Mouse (Mus musculus): Measurements from ENCODE around the gene Baz1b. TPM values are rescaled to one million over a fixed set of nuclear protein-coding genes. Genes with fewer than 3 reads are reported as not detected.
A peak's percentile ranks its signal among the peaks of the same experiment; 100 is the strongest.

Baz1b gene
- 10 to 100 TPM; 34.2 to 36.5 (median 35.3) TPM for total RNA-seq (2022)

DNA sequence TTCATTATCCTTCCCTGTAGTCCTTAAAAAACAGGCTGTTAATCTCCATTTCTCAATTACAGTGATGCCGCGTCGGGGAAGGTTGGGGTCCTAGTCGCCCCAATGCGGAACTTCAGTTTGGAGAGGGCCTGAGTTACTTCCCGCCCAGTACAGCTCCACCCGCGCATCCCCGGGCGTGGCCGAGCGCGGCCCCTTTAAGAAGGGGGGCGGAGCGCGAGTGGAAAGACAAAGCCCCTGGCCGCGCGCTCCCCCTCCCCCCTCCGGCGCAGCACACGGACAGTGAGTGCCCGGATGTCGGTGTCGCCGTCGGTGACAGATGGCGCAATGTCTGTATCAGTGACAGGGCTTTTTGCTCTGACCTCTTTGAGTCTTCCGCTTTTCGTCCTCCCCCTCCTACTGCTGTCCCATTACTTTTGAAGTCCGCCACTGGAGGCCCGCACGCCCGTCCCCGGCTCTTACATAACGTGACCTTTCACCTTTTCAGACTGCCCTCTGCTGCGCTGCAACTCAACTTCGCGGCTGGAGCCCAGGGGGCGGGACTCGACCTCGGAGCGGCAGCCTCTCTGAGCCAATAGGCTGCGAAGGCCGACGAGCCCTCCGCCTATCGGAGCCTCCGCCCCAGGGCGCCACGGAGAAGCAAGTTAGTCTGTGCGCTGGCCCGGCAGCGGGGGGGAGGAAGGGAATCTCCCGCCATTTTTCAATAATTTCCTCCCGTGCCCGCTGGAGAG is at the start of gene Baz1b:
Gene Baz1b, plus strand, starts transcription at position 644 of the 728 bp plus-strand sequence.
- DNase-seq (ENCODE audit: low spot score in 2 of 2): peak; percentile 99

DNA sequence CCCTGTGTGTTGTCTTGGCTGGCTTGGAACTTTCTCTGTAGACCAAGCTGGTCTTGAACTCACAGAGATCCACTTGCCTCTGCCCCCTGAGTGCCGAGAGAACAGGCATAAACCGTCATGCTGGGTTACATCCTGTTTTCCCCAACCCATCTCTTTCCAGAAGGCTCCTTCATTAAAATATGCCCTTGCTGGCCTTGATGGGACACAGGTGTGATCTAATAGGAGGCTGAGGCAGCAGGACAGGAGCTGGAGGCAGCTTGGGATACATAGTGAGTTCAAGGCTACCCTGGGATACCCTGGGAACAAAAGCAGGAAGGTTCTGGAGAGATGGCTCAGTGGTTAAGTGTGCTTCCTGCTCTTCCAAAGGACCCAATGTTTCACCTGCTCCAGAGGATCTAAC is 47.2 kb upstream of the Baz1b start:
- no peak for DNase-seq (ENCODE audit: low spot score in 2 of 2)

DNA sequence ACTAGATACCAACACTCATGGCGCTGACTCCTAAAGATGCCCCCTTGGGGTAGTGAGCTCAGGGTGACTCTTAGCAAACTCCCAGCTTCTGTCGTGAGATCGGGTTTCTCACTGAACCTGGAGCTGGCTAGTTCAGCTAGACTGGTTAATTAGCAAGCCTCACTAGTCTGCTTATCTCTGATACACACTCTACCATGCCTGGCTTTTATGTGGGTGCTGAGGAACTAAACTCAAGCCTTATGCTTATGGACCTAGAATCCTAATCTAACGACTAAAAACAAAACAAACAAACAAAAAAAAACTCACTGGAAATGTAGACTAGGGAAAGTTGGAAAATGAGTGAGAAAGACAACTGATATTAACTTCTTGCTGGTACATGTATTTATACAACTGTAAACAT is 42.6 kb upstream of the Baz1b start:
- DNase-seq (ENCODE audit: low spot score in 2 of 2): no peak

GRCm38 (mm10) chr5:135145532-135145931 is 41.5 kb upstream of the Baz1b start:
- DNase-seq (ENCODE audit: low spot score in 2 of 2): no peak

GRCm38 (mm10) chr5:135145955-135146354 is 41.1 kb upstream of the Baz1b start:
- DNase-seq (ENCODE audit: low spot score in 2 of 2): no peak

- no peak for DNase-seq (ENCODE audit: low spot score in 2 of 2)
Measured at GRCm38 (mm10) chr5:135148715-135149052, 38.4 kb upstream of the Baz1b start.

DNA sequence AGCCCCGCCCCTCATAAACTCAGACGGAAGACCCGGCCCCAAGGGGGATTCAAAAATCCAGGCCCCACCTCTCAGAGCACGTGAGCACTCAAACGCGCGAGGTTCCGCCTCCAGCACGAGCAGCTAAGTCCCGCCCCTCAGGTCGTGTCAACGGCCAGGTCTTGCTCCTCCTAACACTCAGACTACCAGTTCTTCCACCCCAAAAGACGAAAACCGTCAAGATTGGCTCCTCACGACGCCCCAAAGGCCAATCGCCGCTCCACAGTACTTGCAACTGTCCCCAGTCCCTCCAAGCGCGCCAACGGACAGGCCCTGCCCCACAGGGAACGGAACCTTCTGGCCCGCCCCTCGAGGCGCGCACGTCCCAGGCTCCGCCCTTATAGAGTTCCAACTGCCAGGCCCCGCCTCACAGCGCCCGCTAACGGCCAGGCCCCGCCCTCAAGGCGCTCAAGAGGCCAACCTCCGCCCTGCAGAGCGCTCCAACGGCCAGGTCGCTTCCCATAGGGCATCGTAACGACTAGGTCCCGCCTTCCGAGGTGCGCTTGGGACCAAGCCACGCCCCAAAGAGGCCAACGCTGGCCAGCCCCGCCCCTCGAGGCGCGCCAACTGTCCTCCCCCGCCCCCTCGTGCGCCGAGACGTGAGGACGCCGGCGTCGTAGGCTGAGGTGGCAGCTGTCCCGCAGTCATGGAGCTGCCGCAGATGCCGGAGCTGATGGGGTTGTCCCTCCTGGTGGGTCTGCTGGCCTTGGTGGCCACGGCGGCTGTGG is 37.8 kb upstream of the Baz1b start, which contains the start of gene Tbl2:
Gene Tbl2, plus strand, starts transcription at position 605 of the 767 bp plus-strand sequence.
- peak; percentile 97 to 99 for DNase-seq (ENCODE audit: low spot score in 2 of 2)

DNA sequence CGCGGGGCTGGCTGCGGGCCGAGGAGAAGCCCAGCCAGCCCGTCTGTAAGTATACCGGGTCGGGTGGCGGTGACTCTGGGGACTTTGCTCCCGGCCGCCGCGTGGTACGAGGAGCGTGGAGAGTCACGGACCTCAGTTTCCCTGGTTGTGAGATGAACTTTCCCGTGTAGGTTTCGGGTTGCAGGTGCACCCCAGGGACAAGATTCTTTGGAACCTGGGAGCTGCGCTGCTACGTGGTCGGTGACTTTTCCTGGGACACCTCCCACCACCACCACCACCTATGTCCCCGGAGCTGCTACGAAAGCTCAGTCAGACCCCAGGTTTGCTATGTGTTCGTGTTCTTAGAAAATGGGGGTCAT is 37.3 kb upstream of the Baz1b start:
- no peak for DNase-seq (ENCODE audit: low spot score in 2 of 2)

- DNase-seq (ENCODE audit: low spot score in 2 of 2): no peak
Measured at GRCm38 (mm10) chr5:135156496-135156895, 30.6 kb upstream of the Baz1b start.

GRCm38 (mm10) chr5:135161221-135161620 is 25.8 kb upstream of the Baz1b start:
- peak; percentile 26 to 38 for DNase-seq (ENCODE audit: low spot score in 2 of 2)

GRCm38 (mm10) chr5:135161650-135162049 is 25.4 kb upstream of the Baz1b start:
- no peak for DNase-seq (ENCODE audit: low spot score in 2 of 2)

- no peak for DNase-seq (ENCODE audit: low spot score in 2 of 2)
Measured at GRCm38 (mm10) chr5:135162361-135162760, 24.7 kb upstream of the Baz1b start.

DNA sequence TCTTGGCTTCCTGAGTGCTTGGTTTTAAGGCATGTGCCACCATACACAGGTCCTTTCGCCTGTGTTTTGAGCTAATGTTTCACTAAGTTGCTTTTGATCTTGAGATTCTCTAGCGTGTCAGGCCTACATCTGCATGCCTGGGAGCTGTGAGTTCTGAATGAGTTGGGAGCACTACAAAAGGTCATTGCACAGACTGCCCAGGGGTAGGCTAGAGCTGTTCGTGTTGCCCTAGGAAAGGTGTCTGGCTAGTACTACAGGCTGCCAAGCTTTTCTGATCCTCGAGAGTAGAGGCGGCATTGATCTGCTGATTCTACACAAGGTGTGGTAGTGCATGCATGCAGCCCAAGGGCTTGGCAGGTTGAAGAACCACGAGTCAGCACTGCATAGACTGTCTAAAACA is 24.2 kb upstream of the Baz1b start:
- no peak for DNase-seq (ENCODE audit: low spot score in 2 of 2)

DNA sequence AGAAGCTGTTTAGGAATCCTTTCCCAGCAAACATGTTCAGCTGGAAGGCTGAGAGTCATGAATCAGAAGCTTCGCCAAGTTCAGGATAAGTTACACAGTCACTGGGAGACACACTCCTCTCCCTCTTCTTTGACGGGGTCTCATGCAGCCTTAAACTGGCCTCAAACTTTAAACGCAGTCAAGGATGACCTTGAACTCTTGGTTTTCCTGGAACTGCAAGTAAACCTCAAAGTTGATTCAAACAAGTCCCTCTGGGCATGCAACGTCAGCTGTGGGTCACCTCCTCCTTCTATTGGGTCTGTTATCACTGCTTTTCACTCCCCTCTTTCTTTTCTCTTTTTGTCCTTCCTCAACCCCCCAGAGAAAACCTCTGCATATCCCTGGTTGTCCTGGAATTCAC is 20.2 kb upstream of the Baz1b start:
- DNase-seq (ENCODE audit: low spot score in 2 of 2): no peak

- no peak for DNase-seq (ENCODE audit: low spot score in 2 of 2)
Measured at GRCm38 (mm10) chr5:135167469-135167868, 19.6 kb upstream of the Baz1b start.

DNA sequence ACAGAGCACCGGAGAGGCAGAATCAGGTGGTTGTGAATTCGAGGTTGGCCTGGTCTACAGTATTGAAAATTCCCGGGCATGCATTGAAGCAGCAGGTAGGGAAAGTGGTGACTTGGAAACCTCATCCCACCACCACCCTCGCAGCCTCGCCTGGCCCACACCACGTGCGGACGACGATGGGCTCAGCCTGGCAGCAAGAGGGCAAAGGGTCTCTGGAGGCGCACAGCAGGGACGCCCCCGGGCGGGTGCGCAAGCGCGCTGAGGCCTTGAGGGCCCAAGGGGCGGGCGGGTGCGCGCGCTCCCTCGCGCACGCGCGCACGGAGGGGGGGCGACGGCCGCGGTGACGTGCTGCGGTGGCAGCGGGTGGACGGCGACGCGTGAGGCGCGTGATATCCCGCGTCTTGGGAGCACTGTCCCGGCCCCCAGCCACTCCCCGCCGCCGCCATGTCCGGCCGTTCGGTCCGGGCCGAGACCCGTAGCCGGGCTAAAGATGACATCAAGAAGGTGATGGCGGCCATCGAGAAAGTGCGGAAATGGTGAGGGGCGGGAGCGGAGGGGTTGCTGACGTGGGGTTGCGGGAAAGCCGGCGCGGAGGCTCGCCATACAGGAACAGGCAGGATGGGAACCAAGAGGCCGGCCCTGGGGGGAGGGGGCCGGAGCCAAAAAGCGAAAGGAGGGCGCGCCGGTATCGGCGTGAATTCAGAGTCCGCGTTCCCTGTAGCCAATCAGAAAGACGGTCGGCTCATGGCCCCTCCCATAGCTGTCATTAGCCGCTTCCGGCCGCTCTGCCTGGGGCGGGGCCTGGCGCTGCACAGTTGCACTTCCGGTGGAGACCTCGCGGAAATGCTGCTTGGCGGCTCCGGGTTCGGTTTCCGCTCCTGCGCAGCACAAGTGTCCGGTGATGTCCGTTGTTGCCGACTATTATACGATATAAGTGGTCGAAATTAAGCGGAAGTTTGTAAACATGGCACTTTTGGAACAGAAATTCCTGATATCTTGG is 18.7 kb upstream of the Baz1b start, which contains the start of gene Bcl7b:
Gene Bcl7b, plus strand, starts transcription at position 221 of the 1,000 bp plus-strand sequence.
- peak; percentile 95 to 96 for DNase-seq (ENCODE audit: low spot score in 2 of 2)

- DNase-seq (ENCODE audit: low spot score in 2 of 2): no peak
Measured at GRCm38 (mm10) chr5:135169479-135169878, 17.6 kb upstream of the Baz1b start.

GRCm38 (mm10) chr5:135171688-135172220 is 15.3 kb upstream of the Baz1b start:
- DNase-seq (ENCODE audit: low spot score in 2 of 2): no peak

GRCm38 (mm10) chr5:135172986-135173385 is 14.1 kb upstream of the Baz1b start:
- DNase-seq (ENCODE audit: low spot score in 2 of 2): no peak

GRCm38 (mm10) chr5:135175086-135175485 is 12.0 kb upstream of the Baz1b start:
- no peak for DNase-seq (ENCODE audit: low spot score in 2 of 2)

DNA sequence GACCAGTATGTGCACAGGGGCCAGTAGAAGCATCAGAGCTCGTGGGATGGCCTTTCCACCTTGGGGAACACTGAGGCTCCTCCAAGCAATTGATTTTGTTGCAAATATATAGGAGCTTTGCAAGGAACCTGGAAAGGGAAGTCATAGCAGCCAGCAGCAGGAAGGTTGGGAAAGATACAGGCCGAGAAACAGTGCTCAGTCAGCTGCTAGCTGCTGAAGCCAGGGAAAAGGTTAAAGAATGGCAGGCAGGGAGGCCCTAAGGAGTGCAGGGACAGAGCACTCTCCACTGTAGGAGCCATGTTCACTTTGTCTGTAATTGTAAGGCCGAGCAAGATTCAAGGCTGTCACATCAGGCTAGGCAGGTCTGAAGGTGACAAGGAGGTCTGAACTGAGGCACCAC is 8.5 kb upstream of the Baz1b start:
- DNase-seq (ENCODE audit: low spot score in 2 of 2): no peak

Data from gastrocnemius, adult 8-10 months (tissue).